Mouse (Mus musculus): ENCODE measurements around the gene Amigo2.

Gene Amigo2

GRCm38 (mm10) chr15:97246911-97247790, at the start of gene Amigo2, which contains the start of gene Pced1b:
Gene Amigo2 (minus strand): TSS chr15:97247287.
Gene Pced1b (plus strand): TSS chr15:97247107.
- DNase-seq: peak; percentile 56 to 71

GRCm38 (mm10) chr15:97291291-97292050, 44.4 kb upstream of the Amigo2 start:
- DNase-seq: no peak

GRCm38 (mm10) chr15:97290351-97290750, 43.3 kb upstream of the Amigo2 start:
- no peak for DNase-seq

- DNase-seq: no peak
Observed at GRCm38 (mm10) chr15:97289176-97289575, 42.1 kb upstream of the Amigo2 start.

GRCm38 (mm10) chr15:97288690-97289089, 41.6 kb upstream of the Amigo2 start:
- DNase-seq: no peak

- no peak for DNase-seq
Observed at GRCm38 (mm10) chr15:97287436-97288143, 40.5 kb upstream of the Amigo2 start.

GRCm38 (mm10) chr15:97286731-97287130, 39.6 kb upstream of the Amigo2 start:
- DNase-seq: no peak

GRCm38 (mm10) chr15:97285665-97286212, 38.7 kb upstream of the Amigo2 start:
- no peak for DNase-seq

GRCm38 (mm10) chr15:97284201-97284600, 37.1 kb upstream of the Amigo2 start:
- DNase-seq: no peak

GRCm38 (mm10) chr15:97282572-97282881, 35.4 kb upstream of the Amigo2 start:
- DNase-seq: no peak

- no peak for DNase-seq
Observed at GRCm38 (mm10) chr15:97281712-97282571, 34.9 kb upstream of the Amigo2 start.

GRCm38 (mm10) chr15:97280776-97281175, 33.7 kb upstream of the Amigo2 start:
- DNase-seq: no peak

GRCm38 (mm10) chr15:97280131-97280530, 33.0 kb upstream of the Amigo2 start:
- DNase-seq: no peak

- DNase-seq: no peak
Observed at GRCm38 (mm10) chr15:97278340-97278948, 31.4 kb upstream of the Amigo2 start.

GRCm38 (mm10) chr15:97277328-97277727, 30.2 kb upstream of the Amigo2 start:
- DNase-seq: peak in 1 of 2 experiments; percentile 39

- no peak for DNase-seq
Observed at GRCm38 (mm10) chr15:97276660-97277153, 29.6 kb upstream of the Amigo2 start.

GRCm38 (mm10) chr15:97275626-97276395, 28.7 kb upstream of the Amigo2 start:
- DNase-seq: no peak

- no peak for DNase-seq
Observed at GRCm38 (mm10) chr15:97272831-97273230, 25.7 kb upstream of the Amigo2 start.

- DNase-seq: no peak
Observed at GRCm38 (mm10) chr15:97271985-97272697, 25.1 kb upstream of the Amigo2 start.

All from spleen, adult 18-20 months (tissue).